Mouse (Mus musculus) neural tube, embryonic 13.5 days (tissue): ENCODE measurements at regions not wholly inside any gene's neighbourhood (a gene's known extent, or its start where the extent isn't known, plus 50 kb on each side); places are given as distances from the start of the nearest gene placed in this dataset.
A peak's percentile ranks its signal among the peaks of the same experiment; 100 is the strongest.

Experiments
- ATAC-seq: fragments of 200-750 bp; cut with Nextera tagmentation; 2 replicates; pipeline ENCODE4 v1.8.0; 2017; ENCODE audit warnings: low read depth, mild to moderate bottlenecking, moderate TSS enrichment, moderate library complexity
- H3K27ac ChIP-seq: fragments of 300-500 bp; sonication (generic); replicated peaks from 2 replicates; pipeline ENCODE4 v1.5.1; 2015; ENCODE audit warnings: moderate library complexity, mild to moderate bottlenecking, inconsistent platforms
- H3K27me3 ChIP-seq: fragments of 300-500 bp; sonication (generic); 2 replicates; pipeline ENCODE4 v1.6.1; 2015; ENCODE audit warnings: mild to moderate bottlenecking, inconsistent platforms
- H3K36me3 ChIP-seq: fragments of 300-500 bp; sonication (generic); 2 replicates; pipeline ENCODE4 v1.6.1; 2015; ENCODE audit warnings: mild to moderate bottlenecking, inconsistent platforms
- H3K4me1 ChIP-seq: fragments of 300-500 bp; sonication (generic); replicated peaks from 2 replicates; pipeline ENCODE4 v1.6.1; 2015; ENCODE audit warnings: inconsistent platforms
- H3K4me2 ChIP-seq: fragments of 300-500 bp; sonication (generic); 2 replicates; pipeline ENCODE4 v1.6.1; 2015; ENCODE audit warnings: inconsistent platforms, mild to moderate bottlenecking, moderate library complexity
- H3K4me3 ChIP-seq: fragments of 300-500 bp; sonication (generic); 2 replicates; pipeline ENCODE4 v1.5.1; 2015; ENCODE audit warnings: mild to moderate bottlenecking, inconsistent platforms
- H3K9ac ChIP-seq: fragments of 300-500 bp; sonication (generic); 2 replicates; pipeline ENCODE4 v1.6.1; 2015; ENCODE audit warnings: moderate library complexity, mild to moderate bottlenecking, inconsistent platforms
- H3K9me3 ChIP-seq: fragments of 300-500 bp; sonication (generic); 2 replicates; pipeline ENCODE4 v1.6.1; 2016; ENCODE audit warnings: inconsistent platforms
- WGBS: fragments of 180-500 bp; shearing (Covaris S2); methylation state at CpG from one replicate; pipeline ENCODE4 v1.1.7; 2015; 5-methylcytosine and 5-hydroxymethylcytosine counted together

GRCm38 (mm10) chr17:87550518-87551164 lies 85.1 kb upstream of the Epcam start:
- Histone ChIP-seq H3K27ac (no peak overlapping the region), H3K4me2 (no peak overlapping the region), H3K36me3 (no peaks in the 10 kb centered on the region), H3K9ac (no peak overlapping the region), H3K27me3 (no peaks in the 10 kb centered on the region), H3K4me3 (no peak overlapping the region), H3K4me1 (no peaks in the 10 kb centered on the region), H3K9me3 (no peaks in the 10 kb centered on the region)
- no peak for ATAC-seq
- WGBS = 58% methylated on average over 13 of the region's 13 CpGs

GRCm38 (mm10) chr17:87554561-87554960 lies 81.2 kb upstream of the Epcam start:
- Histone ChIP-seq H3K27me3 (no peaks in the 10 kb centered on the region), H3K27ac (no peak overlapping the region), H3K9ac (no peak overlapping the region), H3K36me3 (no peaks in the 10 kb centered on the region), H3K4me1 (no peaks in the 10 kb centered on the region), H3K9me3 (no peaks in the 10 kb centered on the region), H3K4me2 (no peak overlapping the region), H3K4me3 (no peak overlapping the region)
- WGBS = 58% methylated on average over 2 of the region's 2 CpGs
- ATAC-seq = no peak

- no peak overlapping the region for H3K9ac ChIP-seq
- WGBS = 21% methylated on average over 2 of the region's 2 CpGs
- H3K9me3 ChIP-seq = no peaks in the 10 kb centered on the region
- H3K27ac ChIP-seq = no peak overlapping the region
- no peaks in the 10 kb centered on the region for H3K4me1 ChIP-seq
- no peak overlapping the region for H3K4me3 ChIP-seq
- H3K36me3 ChIP-seq = no peaks in the 10 kb centered on the region
- no peak overlapping the region for H3K4me2 ChIP-seq
- H3K27me3 ChIP-seq = no peaks in the 10 kb centered on the region
- ATAC-seq = no peak
Measured at GRCm38 (mm10) chr17:87558419-87558818, 77.4 kb upstream of the Epcam start.

- Histone ChIP-seq H3K4me3 (no peak overlapping the region), H3K27ac (no peak overlapping the region), H3K27me3 (no peaks in the 10 kb centered on the region), H3K4me1 (no peaks in the 10 kb centered on the region), H3K9ac (no peak overlapping the region), H3K36me3 (no peaks in the 10 kb centered on the region), H3K4me2 (no peak overlapping the region), H3K9me3 (no peaks in the 10 kb centered on the region)
- WGBS = 92% methylated on average over 10 of the region's 10 CpGs
- ATAC-seq = no peak
Measured at GRCm38 (mm10) chr17:87559641-87560040, 76.1 kb upstream of the Epcam start.

GRCm38 (mm10) chr17:87560923-87561322 lies 74.9 kb upstream of the Epcam start:
- H3K4me3 ChIP-seq = no peak overlapping the region
- H3K27me3 ChIP-seq = no peaks in the 10 kb centered on the region
- H3K4me2 ChIP-seq = no peak overlapping the region
- no peaks in the 10 kb centered on the region for H3K9me3 ChIP-seq
- 89% methylated on average over 7 of the region's 7 CpGs for WGBS
- no peak for ATAC-seq
- no peaks in the 10 kb centered on the region for H3K36me3 ChIP-seq
- H3K9ac ChIP-seq = no peak overlapping the region
- H3K27ac ChIP-seq = no peak overlapping the region
- no peaks in the 10 kb centered on the region for H3K4me1 ChIP-seq

- no peak overlapping the region for H3K4me3 ChIP-seq
- H3K27me3 ChIP-seq = no peaks in the 10 kb centered on the region
- no peak overlapping the region for H3K27ac ChIP-seq
- H3K4me1 ChIP-seq = peaks cover 9% of the 10 kb centered on the region
- H3K9ac ChIP-seq = no peak overlapping the region
- no peaks in the 10 kb centered on the region for H3K9me3 ChIP-seq
- no peak for ATAC-seq
- 86% methylated on average over 5 of the region's 5 CpGs for WGBS
- H3K4me2 ChIP-seq = no peak overlapping the region
- no peaks in the 10 kb centered on the region for H3K36me3 ChIP-seq
Measured at GRCm38 (mm10) chr17:87563375-87563774, 72.4 kb upstream of the Epcam start.

- Histone ChIP-seq H3K9me3 (no peaks in the 10 kb centered on the region), H3K4me2 (no peak overlapping the region), H3K4me1 (peaks cover 11% of the 10 kb centered on the region), H3K27ac (no peak overlapping the region), H3K9ac (no peak overlapping the region), H3K36me3 (no peaks in the 10 kb centered on the region), H3K27me3 (no peaks in the 10 kb centered on the region), H3K4me3 (no peak overlapping the region)
- WGBS = 70% methylated on average over 4 of the region's 4 CpGs
- no peak for ATAC-seq
Measured at GRCm38 (mm10) chr17:87565631-87566030, 70.1 kb upstream of the Epcam start.

- Histone ChIP-seq H3K9ac (no peak overlapping the region), H3K27ac (no peak overlapping the region), H3K4me1 (peaks cover 18% of the 10 kb centered on the region), H3K9me3 (no peaks in the 10 kb centered on the region), H3K4me2 (no peak overlapping the region), H3K4me3 (no peak overlapping the region), H3K36me3 (no peaks in the 10 kb centered on the region), H3K27me3 (no peaks in the 10 kb centered on the region)
- ATAC-seq = no peak
- WGBS = 72% methylated on average over 3 of the region's 3 CpGs
Measured at GRCm38 (mm10) chr17:87566296-87566695, 69.5 kb upstream of the Epcam start.

- WGBS = 46% methylated on average over 9 of the region's 9 CpGs
- no peaks in the 10 kb centered on the region for H3K27me3 ChIP-seq
- no peaks in the 10 kb centered on the region for H3K9me3 ChIP-seq
- no peaks in the 10 kb centered on the region for H3K36me3 ChIP-seq
- H3K4me2 ChIP-seq = no peak overlapping the region
- H3K4me3 ChIP-seq = no peak overlapping the region
- peaks cover 20% of the 10 kb centered on the region for H3K4me1 ChIP-seq
- ATAC-seq = no peak
- H3K27ac ChIP-seq = no peak overlapping the region
- no peak overlapping the region for H3K9ac ChIP-seq
Measured at GRCm38 (mm10) chr17:87566996-87567395, 68.8 kb upstream of the Epcam start.

GRCm38 (mm10) chr17:87567475-87567874 lies 68.3 kb upstream of the Epcam start:
- Histone ChIP-seq H3K36me3 (no peaks in the 10 kb centered on the region), H3K9ac (no peak overlapping the region), H3K27me3 (no peaks in the 10 kb centered on the region), H3K4me3 (no peak overlapping the region), H3K4me2 (no peak overlapping the region), H3K4me1 (peaks cover 20% of the 10 kb centered on the region), H3K27ac (no peak overlapping the region), H3K9me3 (no peaks in the 10 kb centered on the region)
- WGBS = 38% methylated on average over 2 of the region's 2 CpGs
- ATAC-seq = no peak

GRCm38 (mm10) chr17:87569981-87570380 lies 65.8 kb upstream of the Epcam start:
- Histone ChIP-seq H3K27me3 (no peaks in the 10 kb centered on the region), H3K4me2 (no peak overlapping the region), H3K9me3 (no peaks in the 10 kb centered on the region), H3K9ac (no peak overlapping the region), H3K36me3 (no peaks in the 10 kb centered on the region), H3K4me3 (no peak overlapping the region), H3K27ac (no peak overlapping the region; the same call in 1 of the 2 replicates), H3K4me1 (peaks cover 20% of the 10 kb centered on the region)
- 86% methylated on average over 9 of the region's 9 CpGs for WGBS
- no peak for ATAC-seq

GRCm38 (mm10) chr17:87570676-87571344 lies 65.0 kb upstream of the Epcam start:
- Histone ChIP-seq H3K36me3 (no peaks in the 10 kb centered on the region), H3K4me3 (peak overlapping the region; percentile 12), H3K4me2 (peak overlapping the region; percentile 49), H3K27ac (peak overlapping the region; percentile 78), H3K9me3 (no peaks in the 10 kb centered on the region), H3K4me1 (peaks cover 20% of the 10 kb centered on the region), H3K9ac (peak overlapping the region; percentile 58), H3K27me3 (no peaks in the 10 kb centered on the region)
- ATAC-seq = peak; percentile 83
- 45% methylated on average over 18 of the region's 18 CpGs for WGBS
